Mouse (Mus musculus): ENCODE measurements at regions not wholly inside any gene's neighbourhood (a gene's known extent, or its start where the extent isn't known, plus 50 kb on each side); places are given as distances from the start of the nearest gene placed in this dataset.

DNA sequence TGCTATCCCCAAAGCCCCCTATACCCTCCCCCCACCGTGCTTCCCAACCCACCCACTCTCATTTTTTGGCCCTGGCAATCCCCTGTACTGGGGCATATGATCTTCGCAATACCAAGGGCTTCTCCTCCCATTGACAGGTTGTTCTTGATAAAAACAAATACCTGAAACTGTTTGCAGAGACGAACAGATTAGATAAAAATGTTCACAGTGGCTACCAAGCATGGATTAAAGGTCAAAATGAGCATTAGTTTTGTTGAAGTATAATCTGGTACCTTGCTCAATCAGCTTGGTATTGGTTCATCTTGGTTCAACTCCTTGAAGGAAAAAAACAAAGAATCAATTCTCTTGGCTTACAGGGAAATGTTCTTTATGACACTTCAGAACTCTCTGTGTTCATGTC lies 81.5 kb upstream of the Dab2 start:
- no peak for DNase-seq

DNA sequence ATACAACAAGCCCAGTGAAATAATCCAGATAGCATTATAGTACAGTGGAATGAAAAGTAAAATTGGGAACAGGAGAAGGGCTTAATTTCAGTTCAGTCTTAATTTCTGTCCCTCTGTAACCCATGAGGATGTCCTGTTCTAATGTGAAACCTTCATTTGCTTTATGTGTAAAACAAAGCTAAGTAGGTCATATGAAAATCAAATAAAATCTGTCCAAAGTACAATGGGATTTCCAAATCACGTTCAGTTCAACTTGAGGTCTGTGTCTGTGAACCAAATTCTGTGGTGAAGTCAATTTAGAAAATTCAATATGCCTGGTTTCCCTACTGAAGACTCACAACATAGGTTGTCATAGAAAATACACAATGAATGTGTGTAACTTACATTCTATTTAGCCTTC lies 74.4 kb upstream of the Dab2 start:
- no peak for DNase-seq

DNA sequence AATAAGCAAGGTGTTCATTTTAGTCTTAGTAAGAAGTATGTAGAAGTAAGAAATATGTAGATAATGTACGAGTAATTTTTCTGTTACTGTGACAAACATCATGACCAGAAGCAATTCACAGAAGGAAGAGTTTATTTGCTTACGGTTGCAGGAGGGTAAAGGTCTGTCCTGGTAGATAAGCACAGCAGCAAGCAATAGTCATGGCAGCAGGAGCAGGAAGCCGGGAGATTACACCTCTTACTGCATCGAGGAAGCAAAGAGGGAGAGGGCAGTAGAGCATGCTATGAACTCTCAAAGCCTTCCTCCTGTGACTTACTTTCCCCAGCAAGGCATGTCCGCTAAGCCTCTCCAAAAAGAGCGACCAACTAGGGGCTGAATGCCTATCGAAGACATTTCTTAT lies 69.0 kb upstream of the Dab2 start:
- DNase-seq: no peak

DNA sequence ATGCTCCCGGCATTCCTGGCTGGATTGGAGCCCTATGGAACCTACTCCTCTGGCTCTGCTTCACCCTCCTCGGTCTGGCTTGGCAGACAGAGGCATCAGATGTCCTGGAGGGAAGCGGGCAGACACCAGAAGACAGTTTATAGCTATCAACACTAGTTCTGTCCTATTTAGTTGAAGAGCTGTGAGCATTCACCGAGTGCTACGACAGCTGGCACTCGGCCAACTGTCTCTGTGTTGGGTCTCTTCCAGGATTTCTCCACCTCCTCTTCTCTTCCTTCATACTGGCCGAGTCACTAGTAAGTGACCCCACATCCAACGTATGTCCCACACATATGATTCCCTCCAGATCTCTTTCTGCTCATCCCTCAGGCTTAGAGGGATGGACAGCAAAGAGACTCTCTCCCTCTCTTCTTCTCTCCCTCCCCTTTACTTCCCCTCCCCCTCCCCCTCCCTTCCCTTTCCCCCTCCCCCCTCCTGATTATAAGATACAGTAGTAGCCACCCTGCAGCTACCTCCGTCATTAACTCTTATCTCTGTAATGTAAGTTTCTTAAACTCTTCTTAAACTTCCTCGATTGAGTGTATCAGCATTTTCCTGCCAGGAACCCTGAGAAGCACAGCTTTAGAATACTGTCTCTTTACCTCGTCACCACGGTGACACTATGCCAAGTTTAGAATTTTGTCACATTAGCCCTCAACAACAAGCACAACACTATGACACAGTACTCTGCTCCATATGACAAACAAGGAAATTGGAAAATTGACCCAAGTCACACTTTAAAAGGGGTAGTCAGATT lies 68.1 kb upstream of the Dab2 start:
- no peak for DNase-seq

DNA sequence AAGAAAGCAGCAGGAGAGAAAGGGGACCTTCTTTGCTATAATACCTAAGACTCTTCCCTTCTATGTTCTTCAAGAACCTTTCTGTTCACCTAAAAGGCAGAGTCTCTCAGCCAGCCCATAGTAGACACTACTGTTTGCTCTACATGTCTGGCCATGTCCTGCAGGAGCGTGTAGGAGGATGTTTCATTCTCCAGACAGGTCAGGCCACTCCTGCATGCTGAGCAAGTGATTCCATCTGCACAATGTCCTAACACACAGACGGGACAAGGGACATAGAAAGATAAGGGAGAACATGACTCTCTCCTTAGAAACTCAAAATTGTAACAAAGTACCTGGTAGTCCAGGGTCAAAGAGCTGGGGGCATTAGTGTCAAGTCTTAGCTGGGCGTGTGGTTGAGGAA lies 66.0 kb upstream of the Dab2 start:
- no peak for DNase-seq

DNA sequence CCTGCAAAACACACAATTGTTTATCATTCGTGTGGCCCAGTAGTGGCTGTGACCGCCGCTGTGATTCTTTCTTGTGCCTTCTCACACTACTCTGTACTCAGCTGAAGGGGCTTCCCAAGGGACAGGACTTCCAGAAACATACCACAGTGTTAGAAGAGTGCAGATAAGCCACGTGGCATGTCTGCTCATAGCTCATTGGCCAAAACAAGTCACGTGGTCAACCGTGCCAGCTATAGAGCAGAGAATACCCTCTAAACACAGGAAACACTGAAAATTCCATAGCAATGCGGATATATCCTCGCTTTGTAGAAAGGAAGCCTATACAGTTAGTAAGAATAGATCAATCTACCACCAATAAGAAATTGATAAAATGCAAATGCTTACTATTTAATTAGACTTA lies 63.0 kb upstream of the Dab2 start:
- no peak for DNase-seq

DNA sequence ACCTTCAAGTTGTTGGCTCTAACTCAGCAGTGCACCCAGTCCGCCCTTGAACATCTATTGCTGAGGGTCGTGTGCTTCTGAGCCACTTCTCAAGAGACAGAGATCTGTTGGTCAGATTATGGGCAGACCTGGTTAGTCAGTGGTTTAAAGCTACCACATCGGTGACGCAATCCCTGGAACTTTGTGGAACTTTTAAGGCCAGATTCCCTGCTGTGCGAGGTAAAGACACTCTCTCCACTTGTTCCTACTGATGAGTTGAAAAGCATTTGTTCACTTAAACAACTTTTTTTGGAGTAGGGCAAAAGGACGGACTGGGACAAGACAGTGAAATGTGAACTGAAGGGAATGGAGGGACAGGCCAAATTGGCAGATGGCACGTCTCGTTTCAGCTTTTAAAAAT lies 61.9 kb upstream of the Dab2 start:
- DNase-seq: no peak

DNA sequence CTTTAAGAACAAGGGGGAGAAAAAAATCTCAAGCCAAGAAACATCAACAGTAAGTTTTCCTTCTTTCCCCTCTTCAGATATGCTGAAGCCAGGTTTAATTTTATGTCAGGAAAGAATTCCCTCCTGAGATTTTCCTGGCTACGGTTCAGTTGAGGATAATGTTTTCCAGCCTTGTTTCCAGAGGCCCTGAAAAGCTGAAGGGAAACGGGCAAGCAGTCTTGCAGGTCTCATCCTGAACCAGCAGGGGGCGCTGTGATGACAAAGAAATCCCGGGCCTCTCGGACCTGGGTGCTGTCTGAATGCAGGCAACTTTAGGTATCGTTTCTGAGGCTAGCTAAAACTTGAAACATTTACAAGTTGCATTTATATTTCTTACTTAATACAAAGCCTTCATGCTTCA lies 61.5 kb upstream of the Dab2 start:
- peak; percentile 18 to 36 for DNase-seq

DNA sequence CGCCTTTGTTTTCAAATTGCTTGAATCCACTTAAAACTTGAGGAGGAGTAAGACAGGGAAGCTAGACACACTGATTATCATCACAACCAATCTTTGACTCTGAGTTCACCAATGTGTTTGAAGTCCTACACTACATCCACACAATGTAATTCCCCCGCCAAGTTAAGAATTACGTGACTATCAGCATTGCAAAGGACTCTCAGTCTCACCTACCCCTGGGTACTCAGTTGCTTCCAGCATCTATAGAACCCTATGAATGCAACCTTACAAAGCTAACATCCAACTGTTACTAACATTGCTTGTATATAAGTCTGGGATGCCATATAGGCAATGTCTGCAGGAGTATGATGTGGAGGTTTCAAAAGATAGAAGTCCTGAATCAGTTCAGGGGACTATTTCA lies 60.8 kb upstream of the Dab2 start:
- DNase-seq: no peak

DNA sequence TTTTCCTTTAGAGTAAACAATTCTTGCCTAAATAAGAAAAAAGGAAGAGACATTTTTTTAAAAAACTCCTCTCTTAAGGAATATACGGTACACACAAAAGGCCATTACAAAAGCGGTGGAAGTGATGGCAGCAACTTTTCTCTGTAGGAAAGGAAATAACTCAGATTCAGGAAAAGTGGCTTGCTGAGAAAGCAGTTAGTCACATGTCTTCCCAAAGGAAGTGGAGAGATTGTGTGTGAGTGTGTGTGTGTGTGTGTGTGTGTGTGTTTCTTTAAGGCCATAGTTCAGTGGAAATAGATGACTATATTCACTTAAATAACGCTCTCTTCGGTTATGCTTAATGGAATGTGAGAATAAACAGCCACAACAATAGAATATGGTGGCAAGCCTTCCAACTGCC lies 57.5 kb upstream of the Dab2 start:
- DNase-seq: no peak

DNA sequence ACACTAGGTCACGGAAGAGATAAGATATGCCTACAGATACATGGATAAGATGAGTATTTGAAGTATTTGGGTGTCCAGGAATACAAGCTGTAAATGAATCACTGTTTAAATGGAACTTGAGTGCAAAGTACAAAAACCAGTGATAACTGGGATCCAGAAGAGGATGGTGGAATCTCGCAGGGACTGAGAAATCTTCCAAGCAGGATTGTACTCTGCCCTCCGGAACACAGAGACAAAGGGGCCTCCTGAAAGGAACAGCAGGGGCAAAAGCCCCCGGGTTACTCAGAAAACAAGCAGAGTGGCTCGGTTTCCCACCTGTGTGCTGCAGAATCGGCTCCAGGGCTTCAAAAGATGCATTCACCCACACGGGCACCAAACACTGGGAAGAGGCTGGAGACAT lies 55.2 kb upstream of the Dab2 start:
- DNase-seq: no peak

DNA sequence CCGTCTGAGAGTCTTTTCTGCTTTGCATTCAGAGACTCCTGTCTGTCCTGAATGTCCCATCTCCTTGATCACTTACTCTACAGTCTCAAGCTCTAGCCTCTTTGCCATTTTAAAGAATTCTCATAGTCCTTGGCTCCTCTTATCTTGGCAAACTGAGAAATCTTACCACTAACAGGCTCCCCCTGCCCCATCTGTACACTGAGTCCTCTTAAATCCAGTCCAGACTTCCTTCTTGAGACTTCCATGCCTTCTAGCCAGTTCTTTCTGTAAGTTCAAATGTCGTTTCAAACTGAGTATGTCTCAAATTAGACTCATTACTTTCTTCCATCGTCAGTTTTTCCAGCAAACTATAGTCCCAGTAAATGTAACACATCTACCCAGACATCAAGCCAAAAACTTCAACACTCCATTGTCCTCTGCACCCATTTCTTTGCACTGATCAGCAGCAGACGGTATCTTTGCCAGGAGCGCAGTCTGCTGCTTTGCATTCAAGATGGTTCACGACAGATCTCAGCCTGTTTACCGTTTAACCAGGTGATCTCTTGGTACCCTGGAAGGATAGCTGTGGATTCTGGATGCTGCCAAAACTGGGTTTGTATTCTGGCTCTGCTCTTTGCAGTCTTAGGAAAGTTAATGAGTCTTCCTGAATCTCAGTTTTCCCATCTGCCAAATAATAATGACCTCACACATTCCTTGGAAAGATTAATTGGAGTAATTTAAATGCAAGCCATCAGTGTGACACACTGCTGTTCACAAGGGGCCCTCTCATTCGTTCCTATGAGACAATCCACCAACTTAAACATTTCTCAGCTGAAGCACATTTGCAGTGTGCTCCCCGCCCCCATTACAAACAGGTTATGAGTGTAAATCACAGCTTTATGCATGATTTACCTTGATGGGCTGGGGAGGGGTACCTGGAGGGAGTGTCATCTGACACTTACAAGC lies 53.4 kb upstream of the Dab2 start:
- DNase-seq: no peak

DNA sequence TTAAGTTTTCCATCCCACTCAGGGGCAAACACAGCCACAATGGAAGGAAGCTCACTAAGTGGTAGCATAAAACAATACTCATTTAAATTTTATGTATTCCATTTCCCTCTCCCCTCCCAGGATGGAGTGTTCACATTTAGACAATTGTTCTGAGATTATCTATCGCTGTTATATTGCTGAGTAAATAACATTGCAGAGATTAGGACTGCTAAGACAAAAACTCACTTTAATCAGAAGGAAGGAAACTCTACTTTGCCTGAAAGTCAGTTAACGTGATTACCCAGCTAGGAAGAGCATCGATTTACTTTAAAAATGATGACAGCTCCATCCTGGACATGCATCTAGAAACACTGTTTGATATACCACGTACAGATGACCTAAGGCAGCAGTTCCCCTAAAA lies 51.1 kb upstream of the Dab2 start:
- DNase-seq: no peak

Measured in cerebellum, adult 18-20 months (tissue).